Comparison of ENCODE assay signal across 8 mouse cellular contexts in the genomic region with DNA sequence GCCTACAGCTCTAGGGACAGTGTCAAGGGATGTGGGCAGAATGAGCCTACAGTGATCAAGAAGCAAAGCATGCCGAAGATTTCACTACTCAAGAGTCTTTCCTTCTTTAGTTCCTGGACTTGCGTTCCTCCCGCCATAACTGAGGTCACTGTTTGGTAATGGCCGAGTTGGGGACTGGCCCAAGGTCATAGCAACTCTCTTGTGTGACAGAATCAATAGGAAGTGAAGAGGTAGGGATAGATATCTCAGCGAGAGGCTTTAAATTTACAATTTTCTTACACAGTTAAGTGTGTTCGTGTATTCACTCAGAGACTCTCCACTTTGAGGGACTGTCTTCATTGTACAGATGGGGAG. TPM values are rescaled to one million over a fixed set of nuclear protein-coding genes. Genes with fewer than 3 reads are reported as not detected.
DNase-seq lines count a peak whose midpoint lies in the region; ATAC-seq and TF ChIP-seq lines count a peak whose summit lies in the region.

No protein-coding gene starts in this region.

- peak overlapping the region; percentile 71 for H3K4me3 ChIP-seq in spleen, adult 2 months (ENCODE audit: extremely low read depth, insufficient read depth, insufficient read length)
- peak overlapping the region; percentile 60 for H3K4me3 ChIP-seq in limb, embryonic 14.5 days (replicated peaks; ENCODE audit: low read length)
- H3K4me3 ChIP-seq in stomach, embryonic 15.5 days (replicated peaks), result peak overlapping the region; percentile 78

- intact Hi-C loops in left cerebral cortex, postnatal 4 days (cut with DNase I), result no loop called here

- peak overlapping the region; percentile 81 for H3K4me2 ChIP-seq in limb, embryonic 14.5 days (replicated peaks; ENCODE audit: low read depth, low read length, severe bottlenecking)
- H3K4me2 ChIP-seq in stomach, embryonic 15.5 days, result peak overlapping the region; percentile 79

- H3K36me3 ChIP-seq in spleen, adult 2 months (ENCODE audit: control insufficient read depth, insufficient read depth, low read length), result peaks cover under 1% of the 10 kb centered on the region; the same call in 1 of the 2 replicates
- peaks cover 11% of the 10 kb centered on the region; the same call in 1 of the 2 replicates for H3K36me3 ChIP-seq in limb, embryonic 14.5 days (ENCODE audit: control insufficient read depth, insufficient read depth, low read length)
- no peaks in the 10 kb centered on the region for H3K36me3 ChIP-seq in stomach, embryonic 15.5 days

- no peak for ATAC-seq in limb, embryonic 14.5 days (ENCODE audit: low FRiP score, low read depth)
- ATAC-seq in stomach, embryonic 15.5 days (ENCODE audit: insufficient read depth, low FRiP score, low read depth), result no peak
- ATAC-seq in megakaryocyte-erythroid progenitor cell, adult 5-6 weeks (replicated peaks; ENCODE audit: low FRiP score, low TSS enrichment, poor library complexity, severe bottlenecking), result no peak

- no peaks in the 10 kb centered on the region for H3K9me3 ChIP-seq in limb, embryonic 14.5 days (ENCODE audit: control insufficient read depth, low read length)
- no peaks in the 10 kb centered on the region for H3K9me3 ChIP-seq in stomach, embryonic 15.5 days

- no peak for TF ChIP-seq CTCF in spleen, adult 2 months (IDR thresholded peaks at IDR 0.05; ENCODE audit: extremely low read depth, insufficient read depth, insufficient read length, insufficient replicate concordance)

- H3K27me3 ChIP-seq in spleen, adult 2 months (ENCODE audit: control insufficient read depth, insufficient read depth, low read length), result no peaks in the 10 kb centered on the region
- H3K27me3 ChIP-seq in limb, embryonic 14.5 days (ENCODE audit: control insufficient read depth, insufficient read depth, low read length), result no peaks in the 10 kb centered on the region
- H3K27me3 ChIP-seq in stomach, embryonic 15.5 days (replicated peaks), result no peaks in the 10 kb centered on the region

- peaks cover 3% of the 10 kb centered on the region; the same call in 1 of the 2 replicates for H3K4me1 ChIP-seq in spleen, adult 2 months (ENCODE audit: control insufficient read depth, insufficient read depth, insufficient read length)
- H3K4me1 ChIP-seq in limb, embryonic 14.5 days (ENCODE audit: control insufficient read depth, insufficient read depth, low read length), result peaks cover 20% of the 10 kb centered on the region
- H3K4me1 ChIP-seq in stomach, embryonic 15.5 days, result peaks cover 9% of the 10 kb centered on the region; the same call in 1 of the 2 replicates

- peak; percentile 56 for DNase-seq in adrenal gland, adult 2 months
- no peak for DNase-seq in adrenal gland, postnatal 4 days (ENCODE audit: low spot score in 2 of 2)
- no peak for DNase-seq in spleen, adult 2 months (ENCODE audit: low read depth in 1 of 2, low spot score in 2 of 2)
- no peak for DNase-seq in spleen, adult 12 weeks (ENCODE audit: low spot score)
- no peak for DNase-seq in limb, embryonic 14.5 days (ENCODE audit: low spot score)
- DNase-seq in left cerebral cortex, postnatal 4 days, result no peak

- H3K9ac ChIP-seq in limb, embryonic 14.5 days (ENCODE audit: low read depth, low read length, severe bottlenecking), result peak overlapping the region; percentile 66
- H3K9ac ChIP-seq in stomach, embryonic 15.5 days, result peak overlapping the region; percentile 58

- H3K27ac ChIP-seq in spleen, adult 2 months (ENCODE audit: insufficient read depth, low read length), result peak overlapping the region; percentile 75
- H3K27ac ChIP-seq in limb, embryonic 14.5 days (replicated peaks; ENCODE audit: low read depth, low read length), result peak overlapping the region; percentile 67
- peak overlapping the region; percentile 87 for H3K27ac ChIP-seq in stomach, embryonic 15.5 days

- WGBS in spleen, adult 2 months, result 17% methylated on average over 6 of the region's 6 CpGs
- 43% methylated on average over 6 of the region's 6 CpGs for WGBS in limb, embryonic 14.5 days
- WGBS in stomach, embryonic 15.5 days, result 32% methylated on average over 6 of the region's 6 CpGs

- TF ChIP-seq POLR2A in spleen, adult 2 months (IDR thresholded peaks at IDR 0.05; ENCODE audit: low read depth, low read length), result no peak
- TF ChIP-seq POLR2A in limb, embryonic 14.5 days (IDR thresholded peaks at IDR 0.05; ENCODE audit: borderline replicate concordance, extremely low read depth, insufficient read depth, insufficient read length), result no peak

RNA-seq across cellular contexts. Expression of a gene that starts 0.8 kb away (rescaled TPM):
- total RNA-seq in adrenal gland, adult 2 months (2021), result 10 to 100 TPM; 74.9 to 80.0 TPM
- 4.9 and 5.2 TPM in 2 replicates for polyA plus RNA-seq in adrenal gland, adult 2 months (2012; rRNA removed)
- total RNA-seq in adrenal gland, postnatal 4 days (2021), result 100 to 1,000 TPM; 103 TPM
- polyA plus RNA-seq in spleen, adult 2 months (2012; rRNA removed), result 6.9 and 7.4 TPM in 2 replicates
- polyA plus RNA-seq in limb, embryonic 14.5 days (2012; rRNA removed), result 47.1 and 53.0 TPM in 2 replicates
- polyA plus RNA-seq in limb, embryonic 14.5 days (2014; fragmentation: Nextera tagmentation; extraction: Ambion mirVana), result 132 and 134 TPM in 2 replicates
- polyA plus RNA-seq in stomach, embryonic 15.5 days (2015; fragmentation: Nextera tagmentation; extraction: Ambion mirVana), result 170 and 180 TPM in 2 replicates
- 167 and 182 TPM in 2 replicates for total RNA-seq in megakaryocyte-erythroid progenitor cell, adult 5-6 weeks (2014; fragmentation: Nextera tagmentation)
- 165 and 169 TPM in 2 replicates for total RNA-seq in megakaryocyte-erythroid progenitor cell, adult 5-6 weeks (2017)
- 10 to 100 TPM; 23.7 to 27.9 TPM for total RNA-seq in left cerebral cortex, postnatal 4 days (2021)

RNA-seq across cellular contexts. Expression of a gene that starts 0.8 kb away (rescaled TPM):
- 100 to 1,000 TPM; 112 to 118 TPM for total RNA-seq in adrenal gland, adult 2 months (2021)
- polyA plus RNA-seq in adrenal gland, adult 2 months (2012; rRNA removed), result 58.9 and 59.7 TPM in 2 replicates
- 100 to 1,000 TPM; 107 to 111 TPM for total RNA-seq in adrenal gland, postnatal 4 days (2021)
- polyA plus RNA-seq in spleen, adult 2 months (2012; rRNA removed), result 33.2 and 33.6 TPM in 2 replicates
- polyA plus RNA-seq in limb, embryonic 14.5 days (2012; rRNA removed), result 95.8 and 111 TPM in 2 replicates
- polyA plus RNA-seq in limb, embryonic 14.5 days (2014; fragmentation: Nextera tagmentation; extraction: Ambion mirVana), result 123 and 125 TPM in 2 replicates
- polyA plus RNA-seq in stomach, embryonic 15.5 days (2015; fragmentation: Nextera tagmentation; extraction: Ambion mirVana), result 124 and 129 TPM in 2 replicates
- 99.7 and 107 TPM in 2 replicates for total RNA-seq in megakaryocyte-erythroid progenitor cell, adult 5-6 weeks (2014; fragmentation: Nextera tagmentation)
- 114 and 128 TPM in 2 replicates for total RNA-seq in megakaryocyte-erythroid progenitor cell, adult 5-6 weeks (2017)
- total RNA-seq in left cerebral cortex, postnatal 4 days (2021), result 10 to 100 TPM; 48.9 to 50.0 TPM

RNA-seq across cellular contexts. Expression of a gene that starts 30.9 kb away (rescaled TPM):
- 1 to 10 TPM; 4.5 to 9.7 TPM for total RNA-seq in adrenal gland, adult 2 months (2021)
- polyA plus RNA-seq in adrenal gland, adult 2 months (2012; rRNA removed), result 1.4 and 3.0 TPM in 2 replicates
- 1 to 10 TPM; 7.6 to 9.7 TPM for total RNA-seq in adrenal gland, postnatal 4 days (2021)
- 7.3 and 11.9 TPM in 2 replicates for polyA plus RNA-seq in spleen, adult 2 months (2012; rRNA removed)
- 4.5 and 4.6 TPM in 2 replicates for polyA plus RNA-seq in limb, embryonic 14.5 days (2012; rRNA removed)
- polyA plus RNA-seq in limb, embryonic 14.5 days (2014; fragmentation: Nextera tagmentation; extraction: Ambion mirVana), result 5.0 and 6.3 TPM in 2 replicates
- 6.8 and 10.1 TPM in 2 replicates for polyA plus RNA-seq in stomach, embryonic 15.5 days (2015; fragmentation: Nextera tagmentation; extraction: Ambion mirVana)
- 9.2 and 11.0 TPM in 2 replicates for total RNA-seq in megakaryocyte-erythroid progenitor cell, adult 5-6 weeks (2014; fragmentation: Nextera tagmentation)
- total RNA-seq in megakaryocyte-erythroid progenitor cell, adult 5-6 weeks (2017), result 5.2 and 10.3 TPM in 2 replicates
- under 1 TPM; 0.84 to 0.97 TPM for total RNA-seq in left cerebral cortex, postnatal 4 days (2021)

RNA-seq across cellular contexts. Expression of a gene that starts 57.7 kb away (rescaled TPM):
- under 1 TPM; 0.29 to 0.48 TPM for total RNA-seq in adrenal gland, adult 2 months (2021)
- polyA plus RNA-seq in adrenal gland, adult 2 months (2012; rRNA removed), result 0.79 and 0.84 TPM in 2 replicates
- total RNA-seq in adrenal gland, postnatal 4 days (2021), result 1 to 10 TPM; 1.3 to 2.9 TPM
- 14.3 and 18.7 TPM in 2 replicates for polyA plus RNA-seq in spleen, adult 2 months (2012; rRNA removed)
- polyA plus RNA-seq in limb, embryonic 14.5 days (2012; rRNA removed), result 5.0 and 6.1 TPM in 2 replicates
- 3.1 and 3.2 TPM in 2 replicates for polyA plus RNA-seq in limb, embryonic 14.5 days (2014; fragmentation: Nextera tagmentation; extraction: Ambion mirVana)
- polyA plus RNA-seq in stomach, embryonic 15.5 days (2015; fragmentation: Nextera tagmentation; extraction: Ambion mirVana), result 2.2 and 4.6 TPM in 2 replicates
- total RNA-seq in megakaryocyte-erythroid progenitor cell, adult 5-6 weeks (2014; fragmentation: Nextera tagmentation), result 1.3 and 2.2 TPM in 2 replicates
- total RNA-seq in megakaryocyte-erythroid progenitor cell, adult 5-6 weeks (2017), result 0.80 and 0.99 TPM in 2 replicates
- 1 to 10 TPM; 5.9 to 7.3 TPM for total RNA-seq in left cerebral cortex, postnatal 4 days (2021)
